Mouse (Mus musculus): Measurements from ENCODE around the gene Cstb. TPM values are rescaled to one million over a fixed set of nuclear protein-coding genes. Genes with fewer than 3 reads are reported as not detected.

Gene Cstb
- 148 and 222 TPM in 2 replicates for polyA plus RNA-seq (2015; fragmentation: Nextera tagmentation; extraction: Ambion mirVana)

DNA sequence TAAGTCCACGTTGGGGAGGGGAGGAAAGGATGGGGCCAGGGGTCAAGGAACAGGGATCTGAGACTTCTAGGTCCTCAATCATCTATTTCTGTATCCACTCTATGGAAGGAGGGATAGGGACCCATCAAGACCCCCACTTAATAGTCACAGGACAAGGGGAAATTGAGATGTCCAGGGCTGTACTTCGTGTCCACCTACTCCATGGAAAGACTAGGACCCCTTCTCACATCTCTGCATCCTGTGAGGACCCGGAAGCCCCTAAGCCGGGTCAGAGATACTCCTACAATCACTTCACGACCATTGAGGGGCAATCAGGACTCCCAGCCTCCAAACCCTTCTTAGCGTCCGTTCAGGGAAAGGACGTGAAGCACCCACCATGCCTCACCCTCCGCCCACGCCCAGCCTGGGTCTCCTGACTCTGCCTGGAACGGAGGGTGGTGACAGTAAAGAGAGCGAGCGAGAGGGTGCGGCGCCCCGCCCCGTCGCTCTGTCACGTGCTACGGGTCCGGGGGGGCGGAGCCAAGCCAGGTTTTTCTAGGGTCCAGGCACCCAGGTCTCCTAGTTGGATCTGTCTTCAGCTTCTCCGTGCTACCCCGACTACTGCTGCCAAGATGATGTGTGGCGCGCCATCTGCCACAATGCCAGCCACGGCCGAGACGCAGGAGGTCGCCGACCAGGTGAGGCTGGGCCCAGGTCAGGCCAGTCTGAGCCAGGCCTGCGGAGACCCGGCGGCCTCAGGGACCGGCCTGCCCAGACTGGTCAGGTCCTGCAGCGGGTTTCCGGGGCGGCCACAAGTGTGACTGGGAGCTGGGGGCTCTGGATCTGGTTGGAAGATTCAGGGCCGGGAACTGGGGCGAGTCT is at the start of gene Cstb:
TSS of gene Cstb (plus strand) at position 489 of the 861 bp plus-strand sequence.
- ATAC-seq (replicated peaks; ENCODE audit: extremely low read depth, insufficient read depth, low FRiP score), result peak; percentile 91
- Histone ChIP-seq H3K9ac (ENCODE audit: low read length) (peak within 1 kb of the TSS; percentile 84), H3K27ac (ENCODE audit: low read length) (peak within 1 kb of the TSS; percentile 63), H3K9me3 (replicated peaks; ENCODE audit: control insufficient read depth, low read length) (no peaks in the 10 kb centered on the region), H3K4me2 (ENCODE audit: low read depth, low read length) (peak within 1 kb of the TSS; percentile 76), H3K36me3 (ENCODE audit: control insufficient read depth, insufficient read depth) (peaks cover 11% of the 10 kb centered on the region), H3K27me3 (ENCODE audit: control insufficient read depth, insufficient read depth, low read length) (no peaks in the 10 kb centered on the region), H3K4me1 (ENCODE audit: control insufficient read depth, insufficient read depth, low read length) (peaks cover 7% of the 10 kb centered on the region), H3K4me3 (ENCODE audit: low read length) (peak within 1 kb of the TSS; percentile 76)
- WGBS, result 1% methylated on average over 40 of the region's 40 CpGs

DNA sequence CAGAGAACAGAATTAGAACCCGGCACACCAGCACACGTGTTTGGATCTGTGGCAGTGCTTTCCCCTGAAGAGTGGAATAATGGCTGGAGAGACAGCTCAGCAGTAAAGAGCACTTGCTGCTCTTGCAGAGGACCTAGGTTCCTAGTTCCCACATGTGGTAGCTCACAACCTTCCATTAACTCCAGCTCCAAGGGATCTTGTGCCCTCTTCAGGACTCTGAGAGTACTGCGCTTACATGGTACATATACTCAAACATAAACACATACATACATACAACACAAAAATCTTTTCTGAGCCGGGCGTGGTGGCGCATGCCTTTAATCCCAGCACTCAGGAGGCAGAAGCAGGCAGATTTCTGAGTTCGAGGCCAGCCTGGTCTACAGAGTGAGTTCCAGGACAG is 47.0 kb upstream of the Cstb start:
- H3K4me3 ChIP-seq (ENCODE audit: low read length), result no peak overlapping the region
- no peak overlapping the region for H3K4me2 ChIP-seq (ENCODE audit: low read depth, low read length)
- H3K36me3 ChIP-seq (ENCODE audit: control insufficient read depth, insufficient read depth), result no peaks in the 10 kb centered on the region
- H3K27ac ChIP-seq (ENCODE audit: low read length), result no peak overlapping the region
- no peaks in the 10 kb centered on the region for H3K27me3 ChIP-seq (ENCODE audit: control insufficient read depth, insufficient read depth, low read length)
- H3K9me3 ChIP-seq (replicated peaks; ENCODE audit: control insufficient read depth, low read length), result peaks cover 4% of the 10 kb centered on the region
- 96% methylated on average over 7 of the region's 7 CpGs for WGBS
- H3K9ac ChIP-seq (ENCODE audit: low read length), result no peak overlapping the region
- no peaks in the 10 kb centered on the region for H3K4me1 ChIP-seq (ENCODE audit: control insufficient read depth, insufficient read depth, low read length)
- no peak for ATAC-seq (replicated peaks; ENCODE audit: extremely low read depth, insufficient read depth, low FRiP score)

DNA sequence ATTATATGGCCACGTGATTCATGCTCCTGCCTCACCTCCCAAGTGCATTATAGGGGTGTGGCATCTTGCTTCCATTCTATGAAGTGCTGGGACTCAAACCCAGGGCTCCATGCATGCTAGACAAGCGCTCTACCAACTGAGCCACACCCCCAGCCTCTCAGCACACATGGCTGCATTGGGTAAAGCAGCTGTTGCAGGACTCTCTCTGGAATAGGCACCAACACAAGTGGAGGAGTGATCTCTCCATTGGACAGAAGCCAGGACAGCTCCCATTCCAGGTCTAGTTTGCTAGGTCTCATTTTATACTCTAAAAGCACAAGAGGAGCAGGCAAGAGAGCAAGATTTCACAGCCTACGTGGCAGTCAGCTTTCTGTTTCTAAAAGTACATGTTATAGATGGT is 41.9 kb upstream of the Cstb start:
- Histone ChIP-seq H3K4me2 (ENCODE audit: low read depth, low read length) (no peak overlapping the region), H3K4me1 (ENCODE audit: control insufficient read depth, insufficient read depth, low read length) (no peaks in the 10 kb centered on the region), H3K27ac (ENCODE audit: low read length) (no peak overlapping the region), H3K36me3 (ENCODE audit: control insufficient read depth, insufficient read depth) (no peaks in the 10 kb centered on the region), H3K27me3 (ENCODE audit: control insufficient read depth, insufficient read depth, low read length) (no peaks in the 10 kb centered on the region), H3K4me3 (ENCODE audit: low read length) (no peak overlapping the region), H3K9ac (ENCODE audit: low read length) (no peak overlapping the region), H3K9me3 (replicated peaks; ENCODE audit: control insufficient read depth, low read length) (peaks cover under 1% of the 10 kb centered on the region)
- WGBS, result 76% methylated on average over 3 of the region's 3 CpGs
- ATAC-seq (replicated peaks; ENCODE audit: extremely low read depth, insufficient read depth, low FRiP score), result no peak

DNA sequence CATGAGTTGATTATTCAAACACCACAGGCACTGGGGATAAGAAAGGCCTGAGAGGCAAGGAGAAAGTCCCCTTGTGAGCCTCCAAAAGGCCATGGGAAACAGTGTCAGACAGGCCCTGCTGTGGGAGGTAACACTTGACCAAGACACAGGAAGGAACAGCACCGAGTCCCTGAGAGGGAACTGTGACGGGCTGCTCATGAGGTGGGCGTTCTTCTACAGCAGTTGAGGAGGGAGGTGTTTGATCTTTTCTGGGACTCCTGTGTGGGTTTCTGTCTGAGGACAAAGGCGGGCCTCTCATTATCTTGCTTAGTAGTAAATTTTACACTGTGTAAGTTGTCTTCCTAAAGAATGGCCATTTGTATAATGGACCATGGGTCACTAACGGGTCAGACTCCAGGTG is 39.9 kb upstream of the Cstb start:
- no peak overlapping the region for H3K4me2 ChIP-seq (ENCODE audit: low read depth, low read length)
- H3K4me3 ChIP-seq (ENCODE audit: low read length), result no peak overlapping the region
- H3K27me3 ChIP-seq (ENCODE audit: control insufficient read depth, insufficient read depth, low read length), result peaks cover 10% of the 10 kb centered on the region; the same call in 1 of the 2 replicates
- H3K9ac ChIP-seq (ENCODE audit: low read length), result no peak overlapping the region
- H3K27ac ChIP-seq (ENCODE audit: low read length), result no peak overlapping the region
- no peaks in the 10 kb centered on the region for H3K4me1 ChIP-seq (ENCODE audit: control insufficient read depth, insufficient read depth, low read length)
- no peaks in the 10 kb centered on the region for H3K9me3 ChIP-seq (replicated peaks; ENCODE audit: control insufficient read depth, low read length)
- no peaks in the 10 kb centered on the region for H3K36me3 ChIP-seq (ENCODE audit: control insufficient read depth, insufficient read depth)
- no peak for ATAC-seq (replicated peaks; ENCODE audit: extremely low read depth, insufficient read depth, low FRiP score)
- WGBS, result 61% methylated on average over 5 of the region's 5 CpGs

DNA sequence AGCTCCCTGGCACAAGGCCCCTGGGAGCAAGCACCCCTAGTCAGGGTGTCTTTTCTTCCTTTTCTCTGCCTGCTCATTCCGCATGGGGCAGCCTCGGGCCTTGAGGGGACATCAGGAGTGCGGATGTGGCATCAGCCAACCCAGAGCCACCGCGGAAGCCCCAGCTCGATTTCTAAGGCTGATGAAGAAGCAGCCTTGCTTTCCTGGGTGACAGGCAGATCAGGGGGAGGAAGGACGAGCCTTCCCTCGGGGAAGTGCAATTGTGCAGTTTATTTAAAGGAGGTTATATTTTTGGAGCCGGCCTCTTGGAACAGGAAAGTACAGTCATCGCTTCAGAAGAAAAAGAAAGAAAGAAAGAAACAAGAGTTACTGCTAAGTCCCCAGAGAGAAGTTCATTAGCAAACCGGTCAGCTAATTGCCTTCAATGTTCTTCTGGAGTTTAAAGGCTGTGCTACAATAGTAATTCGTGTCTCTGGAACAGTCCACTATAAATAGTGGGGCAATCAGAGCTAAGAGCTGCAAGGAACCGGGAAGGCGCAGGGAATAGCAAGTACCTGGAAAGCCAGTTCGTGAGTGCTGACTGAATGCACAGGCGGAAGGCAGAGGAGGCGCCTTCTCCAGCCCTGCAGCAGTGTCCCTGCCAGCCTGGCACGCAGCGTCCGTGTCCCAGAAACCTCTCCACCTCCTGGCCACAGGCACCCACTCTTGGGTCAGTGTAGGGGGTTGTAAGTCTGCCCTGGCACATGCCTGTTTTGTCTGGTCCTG is 37.1 kb upstream of the Cstb start:
- H3K36me3 ChIP-seq (ENCODE audit: control insufficient read depth, insufficient read depth), result no peaks in the 10 kb centered on the region
- no peaks in the 10 kb centered on the region for H3K9me3 ChIP-seq (replicated peaks; ENCODE audit: control insufficient read depth, low read length)
- ATAC-seq (replicated peaks; ENCODE audit: extremely low read depth, insufficient read depth, low FRiP score), result no peak
- H3K27ac ChIP-seq (ENCODE audit: low read length), result no peak overlapping the region
- H3K4me3 ChIP-seq (ENCODE audit: low read length), result no peak overlapping the region
- H3K4me1 ChIP-seq (ENCODE audit: control insufficient read depth, insufficient read depth, low read length), result peaks cover 2% of the 10 kb centered on the region; the same call in 1 of the 2 replicates
- no peak overlapping the region for H3K4me2 ChIP-seq (ENCODE audit: low read depth, low read length)
- peaks cover 24% of the 10 kb centered on the region for H3K27me3 ChIP-seq (ENCODE audit: control insufficient read depth, insufficient read depth, low read length)
- H3K9ac ChIP-seq (ENCODE audit: low read length), result no peak overlapping the region
- 57% methylated on average over 20 of the region's 20 CpGs for WGBS

DNA sequence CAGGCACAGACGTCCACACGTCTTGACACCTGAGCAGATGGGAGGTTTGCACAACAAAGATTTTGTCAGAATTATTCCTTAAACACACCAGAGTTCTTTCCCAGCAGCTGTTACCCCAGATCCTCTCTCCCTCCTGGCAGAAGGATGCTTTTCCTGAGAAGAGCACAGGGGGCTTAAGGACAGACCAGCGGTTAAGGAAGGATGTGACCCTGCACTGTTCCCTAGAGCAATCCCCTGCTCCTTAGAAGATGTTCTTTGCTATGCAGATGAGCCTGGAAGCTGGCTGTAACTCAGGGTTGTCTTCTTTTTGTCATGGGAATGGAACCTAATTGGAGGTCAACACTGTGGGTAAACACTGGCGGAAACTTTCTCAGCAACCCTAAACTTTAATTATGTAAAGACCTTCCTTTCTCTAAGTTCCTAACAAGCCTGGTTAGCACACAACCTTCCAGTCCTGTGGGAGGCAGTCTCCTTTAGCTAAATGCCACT is 34.4 kb upstream of the Cstb start:
- no peak overlapping the region for H3K27ac ChIP-seq (ENCODE audit: low read length)
- H3K4me3 ChIP-seq (ENCODE audit: low read length), result no peak overlapping the region
- peaks cover 2% of the 10 kb centered on the region; the same call in 1 of the 2 replicates for H3K4me1 ChIP-seq (ENCODE audit: control insufficient read depth, insufficient read depth, low read length)
- 38% methylated on average over 4 of the region's 4 CpGs for WGBS
- H3K9me3 ChIP-seq (replicated peaks; ENCODE audit: control insufficient read depth, low read length), result no peaks in the 10 kb centered on the region
- H3K9ac ChIP-seq (ENCODE audit: low read length), result no peak overlapping the region
- no peaks in the 10 kb centered on the region for H3K36me3 ChIP-seq (ENCODE audit: control insufficient read depth, insufficient read depth)
- peaks cover 24% of the 10 kb centered on the region for H3K27me3 ChIP-seq (ENCODE audit: control insufficient read depth, insufficient read depth, low read length)
- H3K4me2 ChIP-seq (ENCODE audit: low read depth, low read length), result no peak overlapping the region
- ATAC-seq (replicated peaks; ENCODE audit: extremely low read depth, insufficient read depth, low FRiP score), result no peak

DNA sequence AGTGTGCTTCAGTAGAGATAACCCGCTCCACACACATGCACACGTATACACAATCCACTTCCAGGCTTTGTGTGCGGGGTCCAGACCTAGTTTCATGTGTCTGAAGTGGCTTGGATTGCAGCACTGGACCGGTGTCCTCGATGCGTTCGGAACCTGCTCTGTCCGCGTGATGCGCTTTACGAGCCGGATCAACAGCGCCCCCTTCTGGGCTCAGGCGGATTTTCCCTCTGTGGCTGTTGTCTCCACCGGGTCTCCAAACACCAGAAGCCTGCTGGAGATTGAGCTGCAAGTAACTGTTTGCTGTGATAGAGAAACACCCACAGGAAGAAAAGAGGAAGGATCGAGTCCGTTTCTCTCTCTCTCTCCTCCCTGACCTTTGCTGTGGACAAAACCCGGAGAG is 33.4 kb upstream of the Cstb start:
- WGBS, result 1% methylated on average over 18 of the region's 18 CpGs
- no peaks in the 10 kb centered on the region for H3K36me3 ChIP-seq (ENCODE audit: control insufficient read depth, insufficient read depth)
- no peaks in the 10 kb centered on the region for H3K9me3 ChIP-seq (replicated peaks; ENCODE audit: control insufficient read depth, low read length)
- peak overlapping the region; percentile 44 for H3K4me2 ChIP-seq (ENCODE audit: low read depth, low read length)
- H3K4me3 ChIP-seq (ENCODE audit: low read length), result no peak overlapping the region
- H3K27ac ChIP-seq (ENCODE audit: low read length), result no peak overlapping the region
- H3K4me1 ChIP-seq (ENCODE audit: control insufficient read depth, insufficient read depth, low read length), result peaks cover 2% of the 10 kb centered on the region; the same call in 1 of the 2 replicates
- ATAC-seq (replicated peaks; ENCODE audit: extremely low read depth, insufficient read depth, low FRiP score), result peak; percentile 31; the same call in 1 of the 2 replicates
- H3K27me3 ChIP-seq (ENCODE audit: control insufficient read depth, insufficient read depth, low read length), result peaks cover 24% of the 10 kb centered on the region
- H3K9ac ChIP-seq (ENCODE audit: low read length), result peak overlapping the region; percentile 30; the same call in 1 of the 2 replicates

DNA sequence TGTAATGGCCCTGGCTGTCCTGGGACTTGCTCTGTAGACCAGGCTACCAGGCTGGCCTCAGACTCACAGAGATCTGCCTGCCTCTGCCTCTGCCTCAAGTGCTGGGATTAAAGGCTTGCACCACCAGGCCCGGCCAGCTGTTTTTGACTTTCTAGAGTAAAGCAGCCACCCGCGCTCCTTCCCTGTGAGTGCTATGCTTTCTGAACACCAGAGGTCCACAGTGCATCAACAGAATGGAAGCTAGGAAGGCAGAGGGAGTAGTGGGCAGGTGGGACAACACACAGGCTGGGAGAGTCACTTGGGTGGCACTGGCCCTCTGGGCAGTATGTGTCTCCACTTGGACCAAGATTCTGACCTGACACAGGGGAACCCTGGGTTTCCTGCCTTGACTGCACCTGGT is 30.1 kb upstream of the Cstb start:
- no peak overlapping the region for H3K4me2 ChIP-seq (ENCODE audit: low read depth, low read length)
- H3K27ac ChIP-seq (ENCODE audit: low read length), result no peak overlapping the region
- H3K27me3 ChIP-seq (ENCODE audit: control insufficient read depth, insufficient read depth, low read length), result peaks cover 16% of the 10 kb centered on the region
- H3K4me3 ChIP-seq (ENCODE audit: low read length), result no peak overlapping the region
- no peak overlapping the region for H3K9ac ChIP-seq (ENCODE audit: low read length)
- H3K36me3 ChIP-seq (ENCODE audit: control insufficient read depth, insufficient read depth), result peaks cover 3% of the 10 kb centered on the region
- no peaks in the 10 kb centered on the region for H3K9me3 ChIP-seq (replicated peaks; ENCODE audit: control insufficient read depth, low read length)
- WGBS, result 86% methylated on average over 3 of the region's 3 CpGs
- peaks cover 18% of the 10 kb centered on the region for H3K4me1 ChIP-seq (ENCODE audit: control insufficient read depth, insufficient read depth, low read length)
- ATAC-seq (replicated peaks; ENCODE audit: extremely low read depth, insufficient read depth, low FRiP score), result no peak
